Mouse (Mus musculus) inflammation-experienced regulatory T-cells, adult 6 months (primary cell): Measurements from ENCODE around the gene Mblac2. TPM values are rescaled to one million over a fixed set of nuclear protein-coding genes. Genes with fewer than 3 reads are reported as not detected.
A peak's percentile ranks its signal among the peaks of the same experiment; 100 is the strongest.
"Not testable (repeated sequence)": the region's sequence is repeated elsewhere in the genome, so short reads cannot be mapped to it uniquely, and the experiment has no call there.

Experiments
- ATAC-seq: one replicate; pipeline ENCODE4 v1.8.0; 2017
- polyA plus RNA-seq, 3 experiments: library from polyadenylated mRNA; unstranded; fragments of 100-300 nt; shearing (Covaris generic); gene quantifications; one replicate each; pipeline ENCODE4 v1.2.1; 2017

Gene Mblac2
- 10 to 100 TPM in 2 of 3 experiments, 1 to 10 TPM in 1; 5.2 to 15.0 (median 14.6) TPM for polyA plus RNA-seq

- peak; percentile 89 for ATAC-seq
These were observed at the start of gene Mblac2, which contains the start of gene Polr3g for GRCm38 (mm10) chr13:81710775-81711545. Gene Mblac2 (plus strand): TSS chr13:81711341. Gene Polr3g (minus strand): TSS chr13:81711013.

GRCm38 (mm10) chr13:81663566-81664330, 47.4 kb upstream of the Mblac2 start:
- no peak for ATAC-seq

DNA sequence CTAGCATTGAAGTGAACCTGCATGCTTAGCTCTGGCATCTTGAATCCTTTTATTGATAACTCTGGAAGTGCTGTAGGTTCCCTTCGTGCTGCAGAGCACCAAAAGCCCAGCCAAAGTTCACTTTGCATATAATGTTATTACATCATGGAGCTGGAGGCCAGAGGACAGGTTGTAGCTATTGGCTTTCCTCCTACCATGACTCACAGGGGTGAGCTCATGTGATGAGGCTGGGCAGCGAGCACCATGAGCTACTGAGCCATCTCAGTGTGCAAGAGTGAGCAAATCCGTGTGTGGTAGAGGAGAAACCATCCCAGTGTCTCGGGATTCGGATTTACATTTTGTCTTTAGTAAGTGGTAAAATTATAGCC, 46.8 kb upstream of the Mblac2 start:
- no peak for ATAC-seq

DNA sequence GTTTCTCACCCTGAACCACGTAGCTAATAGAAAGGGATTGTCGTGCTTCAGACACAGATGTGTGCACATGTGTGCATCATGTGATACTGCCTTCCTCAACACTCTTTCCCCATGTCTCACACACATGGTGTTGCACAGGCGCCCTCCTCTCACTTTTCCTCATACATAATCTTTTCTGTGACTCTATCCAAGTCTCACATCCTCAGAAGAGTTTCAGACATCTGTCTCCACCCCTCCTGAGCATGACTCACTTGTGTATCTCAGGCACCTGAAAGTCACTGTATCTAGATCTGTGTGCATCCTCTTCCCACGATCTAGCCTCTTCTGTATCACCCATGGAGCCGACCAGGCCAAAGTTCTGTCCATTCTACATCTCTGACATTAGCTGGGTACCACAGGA, 43.4 kb upstream of the Mblac2 start:
- ATAC-seq, result no peak

- peak; percentile 41 for ATAC-seq
These were observed 35.8 kb upstream of the Mblac2 start for GRCm38 (mm10) chr13:81675333-81675732.

GRCm38 (mm10) chr13:81683107-81683506, 28.0 kb upstream of the Mblac2 start:
- ATAC-seq, result no peak

DNA sequence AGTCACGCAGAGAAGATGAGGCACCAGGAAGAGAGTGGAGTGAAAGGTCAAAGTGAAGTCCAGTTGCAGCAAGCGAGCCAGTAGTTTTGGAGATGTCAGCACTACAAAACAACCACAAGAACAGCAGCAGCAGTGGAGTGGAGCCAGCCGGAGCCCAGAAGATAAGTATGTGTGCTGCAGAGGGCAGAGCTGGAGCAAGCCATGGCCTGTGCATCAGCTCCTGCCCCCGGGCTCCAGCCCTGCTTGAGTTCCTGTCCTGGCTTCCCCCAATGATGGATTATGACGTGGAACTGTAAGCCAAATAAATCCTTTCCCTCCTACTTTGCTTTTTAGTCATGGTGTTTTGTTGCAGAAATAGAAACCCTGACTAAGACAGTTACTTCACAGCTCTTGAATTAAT, 26.9 kb upstream of the Mblac2 start:
- ATAC-seq, result no peak

GRCm38 (mm10) chr13:81684884-81685283, 26.3 kb upstream of the Mblac2 start:
- peak; percentile 86 for ATAC-seq

DNA sequence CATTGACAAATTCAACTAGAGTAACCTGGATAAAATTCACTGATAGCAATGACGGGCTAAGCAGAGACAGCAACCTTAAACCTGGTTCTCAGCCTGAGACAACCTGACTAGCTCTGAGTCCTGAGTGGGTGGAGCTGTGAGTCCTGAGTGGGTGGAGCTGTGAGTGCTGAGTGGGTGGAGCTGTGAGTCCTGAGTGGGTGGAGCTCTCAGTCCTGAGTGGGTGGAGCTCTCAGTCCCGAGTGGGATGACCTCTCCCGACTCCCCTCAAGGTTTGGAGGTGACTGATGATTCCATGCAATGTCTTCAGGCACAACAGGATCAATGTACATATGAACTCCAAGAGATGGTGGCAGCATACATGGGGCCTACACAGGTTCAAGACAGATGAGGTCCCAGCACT, 21.6 kb upstream of the Mblac2 start:
- no peak for ATAC-seq

- ATAC-seq, result no peak
These were observed 20.7 kb upstream of the Mblac2 start for GRCm38 (mm10) chr13:81690477-81690876.

GRCm38 (mm10) chr13:81691606-81692005, 19.5 kb upstream of the Mblac2 start:
- ATAC-seq, result no peak

- ATAC-seq, result no peak
These were observed 16.7 kb upstream of the Mblac2 start for GRCm38 (mm10) chr13:81694446-81694845.

GRCm38 (mm10) chr13:81703148-81703547, 8.0 kb upstream of the Mblac2 start:
- ATAC-seq, result no peak

DNA sequence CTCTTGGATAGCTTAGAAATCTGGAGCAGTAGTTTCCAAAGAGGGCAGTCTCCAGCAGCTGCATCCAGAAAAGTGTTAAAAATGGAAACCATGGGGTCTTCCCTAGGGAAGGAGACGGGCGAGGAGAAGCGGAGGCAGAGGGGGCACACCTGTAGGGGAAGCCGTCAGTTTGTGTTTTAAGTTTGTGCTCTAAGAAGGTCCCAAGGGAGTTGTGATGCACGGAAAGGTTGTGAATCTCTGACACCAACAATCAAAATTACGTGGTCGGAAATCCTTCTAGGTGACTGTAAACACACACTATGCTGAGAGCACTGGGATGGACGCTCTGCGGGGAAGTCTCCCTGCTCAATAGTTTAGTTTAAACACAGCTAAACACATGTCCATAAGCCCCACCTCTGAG, 7.5 kb upstream of the Mblac2 start:
- ATAC-seq, result no peak

DNA sequence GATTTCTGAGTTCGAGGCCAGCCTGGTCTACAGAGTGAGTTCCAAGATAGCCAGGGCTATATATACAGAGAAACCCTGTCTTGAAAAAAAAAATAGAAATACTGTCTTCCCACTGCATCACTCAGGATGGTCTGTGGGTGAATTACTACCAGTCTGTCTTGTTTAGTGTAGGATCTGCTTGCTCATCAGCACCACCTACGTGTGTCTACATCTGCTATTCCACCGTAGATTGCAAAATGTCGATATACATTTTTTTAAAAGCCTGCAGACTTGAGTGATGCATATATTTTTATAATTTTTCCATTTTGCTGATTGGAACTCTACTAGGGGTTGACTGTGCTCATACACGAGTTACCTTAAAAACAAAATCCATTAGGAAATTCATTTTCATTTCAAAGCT, 4.8 kb upstream of the Mblac2 start:
- ATAC-seq, result no peak

DNA sequence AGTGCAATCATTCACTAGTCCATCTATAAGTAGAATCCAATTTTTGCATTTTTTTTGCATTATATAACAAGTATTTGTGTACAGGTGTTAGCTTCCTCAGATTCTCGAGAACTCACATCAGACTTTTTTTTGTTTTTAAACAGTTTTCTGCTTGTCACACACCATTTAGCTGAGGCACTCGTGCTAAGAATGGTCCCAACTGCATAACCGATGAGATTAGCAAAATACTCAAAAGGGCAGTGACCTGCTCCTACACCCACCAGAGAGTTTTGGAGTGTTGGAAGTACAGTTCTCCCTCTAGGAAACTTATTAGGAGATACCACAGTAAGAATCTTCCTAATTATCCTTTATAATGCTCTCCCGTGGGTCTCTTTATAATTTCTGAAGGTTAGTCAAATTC, 1.3 kb upstream of the Mblac2 start:
- no peak for ATAC-seq

- no peak for ATAC-seq
These were observed 875 bp upstream of the Mblac2 start for GRCm38 (mm10) chr13:81710266-81710665.

GRCm38 (mm10) chr13:81711546-81712371, 618 bp downstream of the Mblac2 start:
- ATAC-seq, result peak; percentile 1

- ATAC-seq, result no peak
These were observed 2.8 kb downstream of the Mblac2 start for GRCm38 (mm10) chr13:81713896-81714295.

DNA sequence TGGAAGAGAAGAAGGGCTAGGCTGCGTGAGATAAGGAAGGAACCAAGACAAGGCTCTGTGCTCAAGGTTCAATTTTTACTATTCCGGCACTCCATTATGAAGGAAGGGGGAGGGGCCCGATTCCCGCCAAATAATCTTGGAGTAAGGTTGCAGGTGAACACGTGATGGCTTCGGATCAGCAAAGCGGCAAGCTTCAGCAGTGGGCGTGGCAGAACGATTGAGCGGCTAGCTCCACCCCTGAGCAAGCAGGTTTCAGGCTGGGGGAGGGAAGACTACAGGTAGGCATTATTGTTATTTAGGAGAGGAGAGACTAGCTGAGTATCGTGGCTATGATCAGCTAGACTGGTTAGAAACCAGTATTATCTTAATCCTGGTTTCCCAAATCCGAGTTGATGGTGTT, 17.0 kb downstream of the Mblac2 start:
- ATAC-seq, result not testable (repeated sequence)

GRCm38 (mm10) chr13:81729102-81729501, 18.0 kb downstream of the Mblac2 start:
- no peak for ATAC-seq

DNA sequence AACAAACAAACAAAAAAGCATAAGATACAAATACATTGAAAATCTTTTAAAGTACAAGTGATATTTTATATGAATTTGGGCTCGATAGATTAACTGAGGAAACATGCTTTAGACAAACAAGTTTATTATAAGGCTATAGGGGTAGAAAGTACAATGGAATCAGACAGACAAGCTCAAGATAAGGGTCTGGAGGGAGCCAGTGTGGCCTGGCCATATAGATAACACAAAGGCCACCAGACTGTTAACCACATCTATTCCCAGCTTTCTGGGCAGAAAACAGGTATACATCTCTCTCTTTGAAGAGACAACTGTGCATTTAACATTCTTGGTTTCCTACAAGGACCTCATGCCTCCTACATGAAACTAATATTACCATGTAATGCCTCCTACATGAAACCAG, 19.2 kb downstream of the Mblac2 start:
- no peak for ATAC-seq

GRCm38 (mm10) chr13:81736606-81737005, 25.5 kb downstream of the Mblac2 start:
- ATAC-seq, result no peak
